Mouse (Mus musculus) CD4-positive, CD25-positive, alpha-beta regulatory T cell (primary cell): ENCODE measurements around the gene Gns. TPM values are rescaled to one million over a fixed set of nuclear protein-coding genes. Genes with fewer than 3 reads are reported as not detected.

ENCODE experiments used
- polyA plus RNA-seq: library from polyadenylated mRNA; unstranded; fragments of 100-300 nt; shearing (Covaris generic); gene quantifications from one replicate; pipeline ENCODE4 v1.2.1, GENCODE M21; 2017

Gns gene
- polyA plus RNA-seq: 38.5 TPM

GRCm38 (mm10) chr10:121364801-121365564 is at the start of gene Gns:
Gns (plus strand) TSS chr10:121365090.

GRCm38 (mm10) chr10:121351066-121351581 is 13.8 kb upstream of the Gns start, which contains the start of gene Tbc1d30:
Tbc1d30 (minus strand) TSS chr10:121351278.

Other genes with a start within 250 kb of the Gns start
- gene Tbc1d30, start 13.8 kb upstream of the Gns start, polyA plus RNA-seq: 14.4 TPM
- gene Rassf3, start 111.3 kb downstream of the Gns start, polyA plus RNA-seq: 22.6 TPM
- 83.0 TPM for gene Tbk1, start 221.7 kb downstream of the Gns start, polyA plus RNA-seq